Mouse (Mus musculus) adrenal gland, postnatal 36 days (tissue): ENCODE data around the gene 1110065P20Rik. TPM values are rescaled to one million over a fixed set of nuclear protein-coding genes. Genes with fewer than 3 reads are reported as not detected.
A peak's percentile ranks its signal among the peaks of the same experiment; 100 is the strongest.

Experiments
- DNase-seq, 2 experiments: peaks; one replicate each; pipeline ENCODE4 v3.0.0; 2021; ENCODE audit warnings: mixed read lengths in 1 of 2
- total RNA-seq, 2 experiments: library from RNA; stranded (reverse); gene quantifications; 2 replicates each; pipeline ENCODE4 v1.2.3; 2021

Gene 1110065P20Rik
- total RNA-seq, 2 experiments from 2014 or later, result 43.4 to 49.2 TPM

DNA sequence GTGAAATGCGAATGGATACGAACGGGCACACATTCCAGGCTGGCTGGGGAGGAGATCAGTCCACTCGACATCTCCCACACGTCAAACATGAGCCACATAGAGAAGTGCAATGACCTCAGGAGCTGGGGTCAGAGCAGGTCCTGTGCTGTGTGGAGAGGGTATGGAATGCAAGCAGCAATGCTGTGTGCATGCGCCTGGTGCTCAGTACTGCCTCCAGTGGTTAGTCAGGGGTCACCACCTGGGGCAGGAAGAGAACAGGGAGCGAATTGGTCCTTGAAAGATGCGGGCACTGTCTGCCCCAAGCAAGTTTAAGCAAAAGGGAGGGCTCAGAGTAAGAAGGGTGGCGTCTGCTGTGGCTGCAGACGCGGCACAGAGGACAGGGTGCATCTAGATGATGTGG lies 7.5 kb downstream of the 1110065P20Rik start:
- DNase-seq, result peak; percentile 49 to 70

DNA sequence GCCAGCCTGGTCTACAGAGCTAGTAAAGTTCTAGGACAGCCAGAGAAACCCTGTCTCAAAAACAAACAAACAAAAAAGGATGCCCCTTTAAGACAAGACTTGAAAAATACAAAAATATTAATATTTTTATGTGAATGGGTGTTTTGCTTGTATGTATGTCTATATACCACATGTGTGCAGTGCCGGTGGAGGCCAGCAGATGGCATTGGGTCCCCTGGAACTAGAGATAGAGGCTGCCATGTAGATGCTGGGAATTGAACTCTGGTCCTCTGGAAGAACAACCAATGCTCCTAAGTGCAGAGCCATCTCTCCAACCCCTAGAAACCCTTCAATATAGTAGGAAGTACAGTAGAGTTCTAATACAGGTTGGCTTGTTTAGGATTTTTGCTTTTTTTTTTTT lies 10.0 kb downstream of the 1110065P20Rik start:
- DNase-seq, result no peak

GRCm38 (mm10) chr4:124838035-124838700 lies 12.8 kb downstream of the 1110065P20Rik start:
- no peak for DNase-seq

GRCm38 (mm10) chr4:124832796-124833195 lies 18.2 kb downstream of the 1110065P20Rik start:
- DNase-seq, result no peak

DNA sequence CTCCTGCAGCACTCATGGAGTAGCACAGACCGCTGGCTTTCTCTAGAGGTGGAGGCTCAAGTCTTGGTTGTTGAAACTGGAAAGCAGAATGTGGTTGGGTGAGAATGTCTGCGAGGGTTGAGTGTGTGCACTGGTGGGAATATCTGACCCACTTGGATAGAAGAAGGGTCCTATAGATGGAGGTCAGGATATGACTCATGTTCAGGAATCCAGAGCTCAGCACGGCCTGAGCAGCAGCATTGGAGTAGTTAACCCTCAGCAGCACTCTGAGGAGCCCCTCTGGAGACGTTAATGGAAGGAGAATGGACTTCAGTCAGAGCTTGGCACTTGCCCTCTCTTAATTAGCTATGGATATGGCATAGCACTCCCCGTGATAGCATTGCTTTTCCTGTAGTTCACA lies 21.3 kb downstream of the 1110065P20Rik start:
- no peak for DNase-seq

DNA sequence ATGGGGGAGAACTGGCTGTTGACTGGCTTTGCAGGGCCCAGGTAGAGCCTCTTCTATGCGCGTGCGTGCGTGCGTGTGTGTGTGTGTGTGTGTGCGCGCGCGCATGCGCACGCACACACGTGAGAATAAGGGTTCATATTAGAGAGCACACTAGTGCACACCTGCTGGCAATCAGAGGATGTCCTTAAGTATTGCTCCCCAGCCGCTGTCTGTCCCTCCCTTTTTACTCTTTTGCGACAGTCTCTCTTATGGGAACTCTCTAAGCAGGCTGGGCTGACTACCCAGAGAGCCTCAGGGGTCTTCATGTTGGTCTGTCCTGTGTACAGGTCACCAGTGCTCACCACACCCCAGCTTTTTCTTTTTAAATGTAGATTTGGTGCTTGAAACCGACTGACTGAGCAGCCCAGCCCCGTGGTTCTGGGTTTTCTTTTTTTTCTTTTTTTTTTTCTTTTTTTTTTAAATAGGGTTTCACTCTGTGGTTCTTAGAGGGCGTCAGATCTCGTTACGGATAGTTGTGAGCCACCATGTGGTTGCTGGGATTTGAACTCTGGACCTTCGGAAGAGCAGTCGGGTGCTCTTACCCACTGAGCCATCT lies 25.5 kb downstream of the 1110065P20Rik start:
- no peak for DNase-seq

DNA sequence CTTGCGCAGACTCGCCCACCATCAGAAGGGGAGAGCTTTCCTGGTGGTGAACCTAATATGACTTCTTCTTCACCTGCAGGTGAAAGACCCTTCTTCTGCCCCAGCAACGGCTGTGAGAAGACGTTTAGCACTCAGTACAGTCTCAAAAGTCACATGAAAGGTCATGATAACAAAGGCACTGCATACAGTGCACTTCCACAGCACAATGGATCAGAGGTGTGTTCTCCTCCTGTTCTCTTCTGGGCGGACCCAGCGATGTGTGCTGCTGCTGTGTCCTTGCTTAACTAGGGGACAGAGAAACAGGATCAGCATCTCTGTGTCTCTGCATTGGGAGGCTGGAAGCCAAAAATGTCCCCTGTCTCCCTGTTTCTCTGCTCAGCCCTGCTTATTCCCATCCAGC lies 26.0 kb downstream of the 1110065P20Rik start:
- DNase-seq, result no peak

DNA sequence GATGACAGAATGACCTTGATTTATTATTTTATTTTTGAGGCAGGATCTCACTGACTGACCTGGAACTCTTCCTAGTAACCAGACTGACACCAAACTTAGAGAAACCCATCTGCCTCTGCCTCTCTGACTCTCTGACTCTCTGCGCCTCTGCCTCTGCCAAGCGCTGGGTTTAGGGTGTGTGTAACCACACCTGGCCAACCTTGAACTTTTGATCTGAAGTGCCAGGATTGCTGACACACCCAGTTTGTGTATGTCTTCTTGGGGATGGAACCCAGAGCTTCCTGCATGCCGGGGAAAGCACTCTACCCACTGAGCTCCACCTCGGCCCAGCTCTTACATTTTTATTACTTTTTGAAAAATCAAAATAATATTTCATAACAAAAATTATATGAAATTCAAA lies 32.2 kb downstream of the 1110065P20Rik start:
- DNase-seq, result no peak

GRCm38 (mm10) chr4:124817803-124818202 lies 33.2 kb downstream of the 1110065P20Rik start:
- peak; percentile 71 to 79 for DNase-seq

GRCm38 (mm10) chr4:124815901-124816300 lies 35.1 kb downstream of the 1110065P20Rik start:
- DNase-seq, result peak in 1 of 2 experiments; percentile 12

DNA sequence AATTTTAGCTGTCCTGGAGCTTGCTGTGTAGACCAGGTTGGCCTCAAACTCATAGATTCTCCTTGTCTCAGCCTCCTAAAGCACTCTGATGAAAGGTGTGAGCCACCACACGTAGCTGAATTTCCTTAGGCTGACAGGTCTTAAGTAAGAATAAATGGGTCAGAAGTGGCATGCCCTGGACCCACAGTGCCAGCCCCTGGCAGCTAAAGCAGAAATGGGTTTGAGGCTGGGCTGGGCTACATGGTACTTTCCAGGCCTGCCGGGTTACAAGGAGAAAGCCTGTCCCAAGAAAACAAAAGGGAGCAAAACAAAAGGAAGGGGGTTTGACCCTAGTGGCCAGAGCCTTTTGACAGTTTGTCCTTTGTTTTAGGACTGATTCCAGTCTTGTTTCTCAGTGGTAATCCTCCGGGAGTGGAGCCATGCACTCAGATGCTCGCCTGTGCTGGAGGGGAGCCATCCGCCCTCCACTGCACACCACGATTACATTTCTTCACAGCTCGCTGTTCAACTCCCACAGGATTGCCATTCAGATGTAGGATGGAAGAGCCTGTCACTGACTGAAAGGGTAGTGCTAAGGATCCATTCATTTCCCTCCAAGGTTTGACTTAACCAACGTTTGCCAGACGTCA lies 39.5 kb downstream of the 1110065P20Rik start:
- no peak for DNase-seq

GRCm38 (mm10) chr4:124810056-124810455 lies 40.9 kb downstream of the 1110065P20Rik start:
- no peak for DNase-seq

GRCm38 (mm10) chr4:124809136-124809883 lies 41.7 kb downstream of the 1110065P20Rik start:
- DNase-seq, result no peak

DNA sequence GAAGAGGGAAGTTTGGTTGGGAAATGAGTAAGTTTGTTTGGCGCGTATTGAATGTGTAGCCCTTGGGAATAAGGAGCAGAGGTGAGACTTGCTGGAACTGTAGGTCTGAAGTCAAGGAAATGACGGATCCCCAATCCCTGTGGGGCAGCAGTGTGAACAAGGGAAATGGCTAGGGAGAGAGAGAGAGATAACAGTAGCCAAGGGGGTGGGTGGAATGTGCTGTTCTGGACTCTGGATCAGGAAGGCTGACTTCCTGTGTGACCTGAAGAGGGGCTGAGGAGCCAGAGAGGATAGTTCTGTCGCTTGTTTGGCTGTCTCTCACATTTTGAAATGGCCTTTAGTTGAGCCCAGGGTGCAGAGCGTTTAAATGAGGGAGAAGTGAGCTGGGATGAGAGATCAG lies 42.5 kb downstream of the 1110065P20Rik start:
- no peak for DNase-seq

- no peak for DNase-seq
Observed at GRCm38 (mm10) chr4:124803406-124803805, 47.6 kb downstream of the 1110065P20Rik start.

GRCm38 (mm10) chr4:124802309-124803260 lies 48.4 kb downstream of the 1110065P20Rik start:
- DNase-seq, result peak; percentile 99

DNA sequence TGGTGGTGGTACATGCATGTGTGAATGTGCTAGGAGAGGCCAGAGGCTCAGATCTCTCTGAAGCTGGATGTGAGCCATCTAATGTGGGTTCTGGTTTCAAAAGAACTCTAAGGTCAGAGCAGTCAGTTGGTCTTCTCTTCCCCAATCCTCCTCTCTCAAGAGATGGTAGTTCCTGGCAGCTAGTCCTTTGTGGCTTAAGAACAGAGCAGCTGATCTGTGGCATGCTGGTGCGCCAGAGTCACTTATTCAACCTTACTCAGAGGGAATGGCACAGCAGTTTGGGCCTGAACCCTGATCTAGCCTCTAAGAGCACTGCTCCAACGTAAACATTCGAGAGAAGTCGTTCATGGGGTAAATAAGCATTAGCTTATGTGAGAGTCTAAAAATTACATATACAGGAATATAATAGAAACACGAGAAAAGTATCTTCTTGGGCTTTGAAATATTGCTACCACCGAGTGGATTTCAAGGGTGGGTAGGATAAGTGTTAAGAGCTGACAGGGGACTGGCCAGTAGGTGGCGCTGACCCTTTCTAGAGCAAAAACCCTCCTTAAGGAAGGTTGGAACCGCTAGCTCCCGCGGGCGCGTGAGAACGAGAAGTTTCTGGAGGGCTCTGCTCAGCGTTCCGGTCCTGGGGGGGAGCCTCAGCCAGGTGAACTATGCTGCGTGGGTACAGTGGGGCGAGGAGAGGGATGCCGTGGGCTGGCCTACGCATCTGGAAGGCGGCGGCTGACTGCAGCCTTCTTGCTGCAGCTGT lies 49.3 kb downstream of the 1110065P20Rik start, which contains the start of gene Mtf1:
Gene Mtf1 (plus strand): TSS at position 553 of the 757 bp plus-strand sequence.
- DNase-seq, result peak; percentile 86 to 92
